Mouse (Mus musculus) liver, postnatal 0 days (tissue): ENCODE results near the gene Hbb-y. TPM values are rescaled to one million over a fixed set of nuclear protein-coding genes. Genes with fewer than 3 reads are reported as not detected.
"Not testable (repeated sequence)": the region's sequence is repeated elsewhere in the genome, so short reads cannot be mapped to it uniquely, and the experiment has no call there.

Experiments used
- ATAC-seq: fragments of 200-750 bp; cut with Nextera tagmentation; 2 replicates; pipeline ENCODE4 v1.8.0; 2017; ENCODE audit warnings: mild to moderate bottlenecking, moderate library complexity
- DNase-seq: peaks from one replicate; pipeline ENCODE4 v3.0.0-alpha.2; 2016
- H3K27ac ChIP-seq: fragments of 300-500 bp; sonication (generic); 2 replicates; pipeline ENCODE4 v1.5.1; 2014; ENCODE audit warnings: antibody characterized with exemption, moderate library complexity, mild to moderate bottlenecking, low read depth
- H3K27me3 ChIP-seq: fragments of 300-500 bp; sonication (generic); 2 replicates; pipeline ENCODE4 v1.6.1; 2014; ENCODE audit warnings: low read length, control low read depth, mixed read lengths; ENCODE audit not compliant: insufficient read depth
- H3K36me3 ChIP-seq: fragments of 300-500 bp; sonication (generic); replicated peaks from 2 replicates; pipeline ENCODE4 v1.6.1; 2014; ENCODE audit warnings: mild to moderate bottlenecking, control low read depth, low read length, moderate library complexity, mixed read lengths; ENCODE audit not compliant: insufficient read depth
- H3K4me1 ChIP-seq: fragments of 300-500 bp; sonication (generic); 2 replicates; pipeline ENCODE4 v1.6.1; 2014; ENCODE audit warnings: antibody characterized with exemption, mild to moderate bottlenecking, control low read depth; ENCODE audit not compliant: insufficient read depth
- H3K4me2 ChIP-seq: fragments of 300-500 bp; sonication (generic); 2 replicates; pipeline ENCODE4 v1.6.1; 2014; ENCODE audit warnings: low read depth, mild to moderate bottlenecking, low read length, moderate library complexity, mixed read lengths
- H3K4me3 ChIP-seq: fragments of 300-500 bp; sonication (generic); 2 replicates; pipeline ENCODE4 v1.5.1; 2014; ENCODE audit warnings: low read depth, low read length
- H3K9ac ChIP-seq: fragments of 300-500 bp; sonication (generic); replicated peaks from 2 replicates; pipeline ENCODE4 v1.6.1; 2014; ENCODE audit warnings: mild to moderate bottlenecking, moderate library complexity
- H3K9me3 ChIP-seq: fragments of 300-500 bp; sonication (generic); 2 replicates; pipeline ENCODE4 v1.6.1; 2016; ENCODE audit warnings: mild to moderate bottlenecking, control low read depth, low read length, mixed read lengths
- CTCF ChIP-seq: sonication (generic); IDR thresholded peaks from 2 replicates; pipeline ENCODE4 v1.5.1; 2016; ENCODE audit warnings: antibody characterized with exemption, low read depth
- EP300 ChIP-seq: IDR thresholded peaks from 2 replicates; pipeline ENCODE4 v1.6.1; 2016; ENCODE audit warnings: antibody characterized with exemption, low read depth, mild to moderate bottlenecking
- WGBS: fragments of 180-500 bp; shearing (Covaris S2); extraction: QIAGEN DNeasy Blood & Tissue Kit; methylation state at CpG from one replicate; pipeline ENCODE4 v1.1.7; 2014; ENCODE audit not compliant: insufficient replicate concordance; 5-methylcytosine and 5-hydroxymethylcytosine counted together
- polyA plus RNA-seq: library from polyadenylated mRNA; unstranded; fragments of >200 nt; fragmentation: Nextera tagmentation; extraction: Ambion mirVana; gene quantifications from 2 replicates; pipeline ENCODE4 v1.2.1, GENCODE M21; 2015

Hbb-y gene
- polyA plus RNA-seq, 1 experiment from 2014 or later = 5.6 TPM

GRCm38 (mm10) chr7:103811223-103811845 is 41.7 kb downstream of the Hbb-y start:
- 48% methylated on average over 1 of the region's 1 CpGs for WGBS
- Histone ChIP-seq H3K4me2 (peak overlapping the region; percentile 47), H3K4me3 (peak overlapping the region; percentile 37), H3K27ac (peak overlapping the region; percentile 90), H3K4me1 (peaks cover 3% of the 10 kb centered on the region; the same call in 1 of the 2 replicates), H3K9ac (peak overlapping the region; percentile 64), H3K9me3 (no peaks in the 10 kb centered on the region), H3K27me3 (no peaks in the 10 kb centered on the region), H3K36me3 (no peaks in the 10 kb centered on the region)
- no peak for TF ChIP-seq CTCF
- peak; percentile 92 for TF ChIP-seq EP300
- ATAC-seq = peak; percentile 1; the same call in 1 of the 2 replicates
- DNase-seq = no peak

GRCm38 (mm10) chr7:103810746-103811145 is 42.3 kb downstream of the Hbb-y start:
- H3K4me2 ChIP-seq = peak overlapping the region; percentile 47; the same call in 1 of the 2 replicates
- peaks cover 3% of the 10 kb centered on the region; the same call in 1 of the 2 replicates for H3K4me1 ChIP-seq
- H3K36me3 ChIP-seq = no peaks in the 10 kb centered on the region
- H3K9me3 ChIP-seq = no peaks in the 10 kb centered on the region
- H3K27ac ChIP-seq = peak overlapping the region; percentile 90
- 60% methylated on average over 3 of the region's 3 CpGs for WGBS
- peak overlapping the region; percentile 37; the same call in 1 of the 2 replicates for H3K4me3 ChIP-seq
- no peaks in the 10 kb centered on the region for H3K27me3 ChIP-seq
- peak; percentile 1; the same call in 1 of the 2 replicates for ATAC-seq
- DNase-seq = no peak
- TF ChIP-seq CTCF (no peak), EP300 (peak; percentile 33)
- H3K9ac ChIP-seq = no peak overlapping the region

- Histone ChIP-seq H3K36me3 (no peaks in the 10 kb centered on the region), H3K4me1 (peaks cover 3% of the 10 kb centered on the region; the same call in 1 of the 2 replicates), H3K4me2 (peak overlapping the region; percentile 20; the same call in 1 of the 2 replicates), H3K9me3 (no peaks in the 10 kb centered on the region), H3K4me3 (peak overlapping the region; percentile 37; the same call in 1 of the 2 replicates), H3K27me3 (no peaks in the 10 kb centered on the region), H3K9ac (no peak overlapping the region), H3K27ac (peak overlapping the region; percentile 90)
- no peak for DNase-seq
- peak; percentile 52 for TF ChIP-seq EP300
- no peak for TF ChIP-seq CTCF
- peak; percentile 27 for ATAC-seq
- WGBS = 61% methylated on average over 1 of the region's 1 CpGs
Observed at GRCm38 (mm10) chr7:103810296-103810695, 42.7 kb downstream of the Hbb-y start.

DNA sequence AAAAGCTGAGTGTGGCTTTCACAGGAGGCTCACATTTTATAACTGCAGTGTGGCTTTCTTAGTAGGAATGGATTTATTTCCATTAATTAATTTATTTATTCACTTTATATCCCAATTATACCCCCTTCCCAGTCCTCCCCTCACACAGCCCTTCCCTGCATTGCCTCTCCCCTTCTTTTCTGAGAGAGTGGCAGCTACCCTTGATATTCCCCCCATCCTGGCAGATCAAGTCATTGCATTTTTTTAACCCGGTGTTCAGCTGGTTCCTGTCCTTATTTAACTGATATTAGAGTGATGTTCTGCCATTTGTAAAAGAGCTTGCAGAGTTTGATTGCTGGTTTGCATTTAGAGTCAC is 43.2 kb downstream of the Hbb-y start:
- Histone ChIP-seq H3K4me2 (peak overlapping the region; percentile 20), H3K9ac (no peak overlapping the region; the same call in 1 of the 2 replicates)
- 41% methylated on average over 1 of the region's 1 CpGs for WGBS

DNA sequence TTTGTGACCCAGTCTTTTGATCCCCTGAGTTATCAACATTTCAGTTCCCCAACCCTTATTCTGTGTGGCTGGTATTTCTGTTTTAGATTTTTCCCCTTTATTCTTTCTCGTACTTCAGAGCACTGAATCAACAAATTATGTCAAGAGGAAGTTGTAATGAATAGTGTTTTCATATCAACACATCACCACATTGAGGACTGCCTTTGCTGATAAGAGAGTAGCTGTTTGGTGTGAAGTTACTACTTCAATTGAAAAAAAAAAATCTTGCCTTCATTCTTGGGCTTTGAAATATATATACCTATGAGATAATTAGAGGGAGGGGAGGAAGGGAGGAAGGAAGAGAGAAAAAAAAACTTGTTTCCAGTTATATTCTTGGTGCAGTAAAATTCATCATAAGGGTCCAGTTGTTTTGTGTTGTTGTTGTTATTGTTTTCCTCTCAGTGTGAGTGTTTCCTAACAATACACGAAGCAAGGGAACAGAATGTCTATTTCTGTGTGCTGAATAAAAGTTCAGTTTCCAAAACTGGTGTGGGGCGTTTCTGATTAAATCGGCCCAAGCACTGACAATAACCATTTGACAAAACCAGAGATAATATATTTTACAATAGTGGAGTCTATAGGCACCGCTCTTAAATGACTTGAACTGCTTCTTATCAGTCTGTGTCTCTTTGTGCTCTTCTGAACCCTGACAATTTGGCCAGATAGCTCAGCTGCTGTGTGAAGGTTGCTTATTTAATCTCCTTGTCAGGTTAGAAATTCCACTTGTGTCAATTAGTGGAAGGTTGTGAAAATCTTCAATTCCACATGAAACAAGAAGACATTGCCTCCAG is 43.8 kb downstream of the Hbb-y start:
- H3K27me3 ChIP-seq = no peaks in the 10 kb centered on the region
- H3K9me3 ChIP-seq = no peaks in the 10 kb centered on the region
- DNase-seq (no peak), ATAC-seq (peak; percentile 12; the same call in 1 of the 2 replicates)
- no peak overlapping the region; the same call in 1 of the 2 replicates for H3K9ac ChIP-seq
- peak overlapping the region; percentile 20; the same call in 1 of the 2 replicates for H3K4me2 ChIP-seq
- H3K36me3 ChIP-seq = no peaks in the 10 kb centered on the region
- TF ChIP-seq CTCF (no peak), EP300 (peak; percentile 97)
- peaks cover 3% of the 10 kb centered on the region; the same call in 1 of the 2 replicates for H3K4me1 ChIP-seq
- peak overlapping the region; percentile 90 for H3K27ac ChIP-seq
- 31% methylated on average over 5 of the region's 5 CpGs for WGBS
- H3K4me3 ChIP-seq = no peak overlapping the region

More for the DNA sequence above, 43.2 kb downstream of the Hbb-y start:
- no peak overlapping the region for H3K4me3 ChIP-seq
- H3K9me3 ChIP-seq = no peaks in the 10 kb centered on the region
- no peak; the same call in 1 of the 2 replicates for TF ChIP-seq EP300
- no peak for TF ChIP-seq CTCF
- ATAC-seq (peak; percentile 9), DNase-seq (no peak)
- no peaks in the 10 kb centered on the region for H3K27me3 ChIP-seq
- peak overlapping the region; percentile 90 for H3K27ac ChIP-seq
- H3K36me3 ChIP-seq = no peaks in the 10 kb centered on the region
- H3K4me1 ChIP-seq = peaks cover 3% of the 10 kb centered on the region; the same call in 1 of the 2 replicates

GRCm38 (mm10) chr7:103808120-103808519 is 44.9 kb downstream of the Hbb-y start:
- not testable (repeated sequence) for H3K4me1 ChIP-seq, DNase-seq, H3K27me3 ChIP-seq, H3K9me3 ChIP-seq, H3K4me2 ChIP-seq, ATAC-seq, H3K9ac ChIP-seq, H3K4me3 ChIP-seq, H3K36me3 ChIP-seq
- peak; percentile 64; the same call in 1 of the 2 replicates for TF ChIP-seq EP300
- peak overlapping the region; percentile 68 for H3K27ac ChIP-seq
- WGBS = 57% methylated on average over 2 of the region's 2 CpGs
